Mouse (Mus musculus) hindbrain, embryonic 11.5 days (tissue): ENCODE measurements around the gene H2al1f. TPM values are rescaled to one million over a fixed set of nuclear protein-coding genes. Genes with fewer than 3 reads are reported as not detected.
"Not testable (repeated sequence)": the region's sequence is repeated elsewhere in the genome, so short reads cannot be mapped to it uniquely, and the experiment has no call there.

ENCODE experiments used
- ATAC-seq: fragments of 200-750 bp; cut with Nextera tagmentation; 2 replicates; pipeline ENCODE4 v1.8.0; 2017; ENCODE audit warnings: mild to moderate bottlenecking, moderate TSS enrichment, moderate library complexity; ENCODE audit not compliant: low FRiP score
- DNase-seq: peaks from one replicate; pipeline ENCODE4 v3.0.0-alpha.2; 2015; ENCODE audit warnings: low spot score
- H3K27ac ChIP-seq: fragments of 300-500 bp; sonication (generic); 2 replicates; pipeline ENCODE4 v1.5.1; 2014; ENCODE audit warnings: mild to moderate bottlenecking, low read depth, low read length
- H3K27me3 ChIP-seq: fragments of 300-500 bp; sonication (generic); 2 replicates; pipeline ENCODE4 v1.6.1; 2014; ENCODE audit warnings: mild to moderate bottlenecking, low read length, moderate library complexity, mixed read lengths; ENCODE audit not compliant: control insufficient read depth, insufficient read depth
- H3K36me3 ChIP-seq: fragments of 300-500 bp; sonication (generic); 2 replicates; pipeline ENCODE4 v1.6.1; 2014; ENCODE audit warnings: mild to moderate bottlenecking, low read length, moderate library complexity, mixed read lengths; ENCODE audit not compliant: control insufficient read depth, insufficient read depth
- H3K4me1 ChIP-seq: fragments of 300-500 bp; sonication (generic); replicated peaks from 2 replicates; pipeline ENCODE4 v1.6.1; 2014; ENCODE audit warnings: low read length, mixed read lengths; ENCODE audit not compliant: control insufficient read depth, insufficient read depth
- H3K4me2 ChIP-seq: fragments of 300-500 bp; sonication (generic); replicated peaks from 2 replicates; pipeline ENCODE4 v1.6.1; 2014; ENCODE audit warnings: mild to moderate bottlenecking, low read depth, low read length
- H3K4me3 ChIP-seq: fragments of 300-500 bp; sonication (generic); 2 replicates; pipeline ENCODE4 v1.5.1; 2014; ENCODE audit warnings: low read depth, low read length
- H3K9ac ChIP-seq: fragments of 300-500 bp; sonication (generic); 2 replicates; pipeline ENCODE4 v1.6.1; 2014; ENCODE audit warnings: low read depth, low read length
- H3K9me3 ChIP-seq: fragments of 300-500 bp; sonication (generic); 2 replicates; pipeline ENCODE4 v1.6.1; 2016; ENCODE audit warnings: low read length; ENCODE audit not compliant: control insufficient read depth
- WGBS: fragments of 180-500 bp; shearing (Covaris S2); extraction: QIAGEN DNeasy Blood & Tissue Kit; methylation state at CpG from one replicate; pipeline ENCODE4 v1.1.7; 2014; 5-methylcytosine and 5-hydroxymethylcytosine counted together
- polyA plus RNA-seq: library from polyadenylated mRNA; unstranded; fragments of >200 nt; fragmentation: Nextera tagmentation; extraction: Ambion mirVana; gene quantifications from 2 replicates; pipeline ENCODE4 v1.2.1, GENCODE M21; 2014

The H2al1f gene
- not detected in 2 replicates for polyA plus RNA-seq

- H3K4me3 ChIP-seq, H3K9me3 ChIP-seq, H3K27me3 ChIP-seq, H3K36me3 ChIP-seq, H3K27ac ChIP-seq, H3K9ac ChIP-seq, H3K4me2 ChIP-seq, H3K4me1 ChIP-seq, DNase-seq, ATAC-seq: not testable (repeated sequence)
- no CpG with 5 or more reads among the region's 6 CpGs for WGBS
These were observed at the start of gene H2al1f for GRCm38 (mm10) chrX:11314858-11315257. TSS of gene H2al1f (plus strand) at chrX:11315158.

DNA sequence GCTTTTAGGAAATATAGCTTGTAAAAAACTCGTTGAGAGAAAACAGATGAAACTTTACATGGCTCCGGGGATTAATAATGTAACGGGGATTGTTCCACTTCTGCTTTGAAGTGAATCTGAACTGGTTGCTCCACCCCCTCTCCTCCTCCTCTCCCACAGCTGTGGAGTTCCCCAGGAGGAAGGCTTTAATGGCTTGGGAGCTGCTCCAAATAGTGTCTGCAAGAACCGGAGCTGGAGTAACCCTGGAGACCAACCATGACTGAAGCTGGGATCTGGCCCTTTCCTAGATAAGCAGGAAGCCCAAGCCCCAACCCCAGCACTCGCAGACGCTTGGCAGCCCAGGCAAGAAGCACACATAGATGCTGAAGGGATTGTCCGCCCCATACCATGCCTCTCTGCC is 47.2 kb upstream of the H2al1f start:
- DNase-seq = no peak
- Histone ChIP-seq H3K27ac (no peak overlapping the region), H3K9me3 (no peaks in the 10 kb centered on the region), H3K4me3 (no peak overlapping the region), H3K4me2 (no peak overlapping the region), H3K27me3 (no peaks in the 10 kb centered on the region), H3K36me3 (no peaks in the 10 kb centered on the region), H3K9ac (no peak overlapping the region), H3K4me1 (no peaks in the 10 kb centered on the region)
- 74% methylated on average over 7 of the region's 7 CpGs for WGBS
- no peak for ATAC-seq

DNA sequence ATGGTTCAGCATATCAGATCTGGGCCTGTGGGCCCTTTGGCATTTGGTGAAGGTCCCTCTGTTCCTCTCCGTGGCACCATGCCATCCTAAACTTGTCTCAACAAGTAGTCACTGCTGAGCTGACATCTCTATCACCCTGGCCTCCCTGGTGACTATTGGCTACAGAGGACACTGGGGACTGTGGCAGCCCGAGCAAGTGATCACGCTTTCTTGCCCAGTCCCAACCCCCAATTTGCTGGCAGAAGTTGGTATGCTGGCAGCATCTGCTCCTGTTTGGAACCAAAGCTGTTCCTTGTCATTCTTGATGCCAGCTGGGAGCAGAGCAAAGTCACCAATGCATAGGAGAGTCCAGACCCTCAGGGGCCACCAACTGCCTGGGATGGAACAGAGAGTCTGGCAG is 45.9 kb upstream of the H2al1f start:
- no peaks in the 10 kb centered on the region for H3K27me3 ChIP-seq
- 91% methylated on average over 3 of the region's 3 CpGs for WGBS
- no peak overlapping the region for H3K4me3 ChIP-seq
- no peak overlapping the region for H3K9ac ChIP-seq
- no peaks in the 10 kb centered on the region for H3K9me3 ChIP-seq
- no peaks in the 10 kb centered on the region for H3K4me1 ChIP-seq
- DNase-seq (no peak), ATAC-seq (no peak)
- H3K4me2 ChIP-seq = no peak overlapping the region
- no peaks in the 10 kb centered on the region for H3K36me3 ChIP-seq
- no peak overlapping the region for H3K27ac ChIP-seq

DNA sequence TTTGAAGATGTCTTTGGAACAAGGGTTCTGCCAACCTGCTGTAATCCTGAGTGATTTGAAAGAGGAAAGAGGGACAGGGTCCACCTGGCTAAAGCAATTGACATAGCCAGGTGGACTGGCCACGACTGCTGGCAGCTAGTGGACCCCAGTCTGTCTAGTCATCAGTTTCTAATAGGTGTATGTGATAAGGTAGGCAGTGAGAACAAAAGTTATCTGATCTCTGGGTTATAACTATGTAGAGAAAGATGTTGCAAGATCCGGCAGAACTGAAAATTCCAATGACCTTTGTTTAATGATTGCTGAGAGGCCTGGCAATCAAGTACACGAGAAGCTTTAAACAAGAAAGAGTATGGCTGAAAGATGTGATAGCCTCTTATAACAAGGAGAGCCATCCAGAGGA is 41.8 kb upstream of the H2al1f start:
- Histone ChIP-seq H3K27me3 (no peaks in the 10 kb centered on the region), H3K4me3 (no peak overlapping the region), H3K36me3 (no peaks in the 10 kb centered on the region), H3K9ac (no peak overlapping the region), H3K4me2 (no peak overlapping the region), H3K9me3 (no peaks in the 10 kb centered on the region), H3K4me1 (no peaks in the 10 kb centered on the region), H3K27ac (no peak overlapping the region)
- no peak for DNase-seq
- WGBS = 72% methylated on average over 3 of the region's 3 CpGs
- no peak for ATAC-seq

DNA sequence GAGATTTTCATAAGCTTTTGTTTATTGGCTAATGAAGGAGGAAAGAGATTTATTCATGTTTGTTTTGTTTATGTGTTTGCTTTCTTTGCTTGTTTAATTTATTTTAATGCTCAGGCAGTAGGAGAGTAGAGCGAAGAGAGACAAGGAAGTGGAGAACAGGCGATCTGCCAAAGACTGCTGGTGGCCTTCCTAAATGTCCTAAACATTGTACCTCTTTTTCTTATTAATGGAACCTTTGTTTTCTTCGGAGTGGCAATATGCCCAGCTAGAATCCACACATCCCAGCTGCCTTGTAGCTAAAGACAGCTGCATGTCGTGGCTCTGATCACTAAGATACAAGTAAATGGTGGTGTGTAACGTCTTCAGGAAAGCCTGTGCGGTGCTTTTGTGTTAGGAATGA is 37.9 kb upstream of the H2al1f start:
- Histone ChIP-seq H3K4me2 (no peak overlapping the region), H3K36me3 (no peaks in the 10 kb centered on the region), H3K9me3 (no peaks in the 10 kb centered on the region), H3K4me3 (no peak overlapping the region), H3K27me3 (no peaks in the 10 kb centered on the region), H3K9ac (no peak overlapping the region), H3K27ac (no peak overlapping the region), H3K4me1 (no peaks in the 10 kb centered on the region)
- DNase-seq (no peak), ATAC-seq (no peak)
- 81% methylated on average over 6 of the region's 6 CpGs for WGBS

DNA sequence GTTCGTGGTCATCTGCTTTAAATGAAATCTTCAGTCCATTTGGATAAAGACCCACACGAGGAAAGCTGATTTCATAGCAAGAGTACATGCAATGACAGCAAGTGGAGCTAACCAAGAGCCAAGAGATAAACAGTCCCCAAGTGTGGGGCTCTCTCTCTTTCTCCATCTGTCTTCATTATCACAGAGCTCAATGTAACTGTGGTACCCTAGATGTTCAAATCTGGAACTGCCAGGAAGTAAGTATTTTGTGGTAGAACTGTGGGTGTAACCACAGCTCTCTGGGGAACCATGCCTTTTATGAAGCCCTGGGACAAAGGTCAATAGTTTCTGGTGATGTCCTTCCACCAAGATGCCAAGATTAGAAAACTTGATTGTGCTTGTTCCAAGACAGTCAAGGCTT is 34.2 kb upstream of the H2al1f start:
- no peaks in the 10 kb centered on the region for H3K9me3 ChIP-seq
- no peak overlapping the region for H3K9ac ChIP-seq
- ATAC-seq (no peak), DNase-seq (no peak)
- no peak overlapping the region for H3K4me3 ChIP-seq
- 73% methylated on average over 2 of the region's 2 CpGs for WGBS
- no peak overlapping the region for H3K27ac ChIP-seq
- no peak overlapping the region for H3K4me2 ChIP-seq
- H3K4me1 ChIP-seq = no peaks in the 10 kb centered on the region
- H3K36me3 ChIP-seq = no peaks in the 10 kb centered on the region
- no peaks in the 10 kb centered on the region for H3K27me3 ChIP-seq

- DNase-seq (no peak), ATAC-seq (no peak)
- 85% methylated on average over 14 of the region's 14 CpGs for WGBS
- H3K9ac ChIP-seq = no peak overlapping the region
- no peak overlapping the region for H3K27ac ChIP-seq
- H3K4me2 ChIP-seq = no peak overlapping the region
- no peak overlapping the region for H3K4me3 ChIP-seq
- H3K4me1 ChIP-seq = no peaks in the 10 kb centered on the region
- no peaks in the 10 kb centered on the region; the same call in 1 of the 2 replicates for H3K27me3 ChIP-seq
- H3K9me3 ChIP-seq = no peaks in the 10 kb centered on the region
- no peaks in the 10 kb centered on the region for H3K36me3 ChIP-seq
These were observed 26.6 kb upstream of the H2al1f start for GRCm38 (mm10) chrX:11288306-11288882.

GRCm38 (mm10) chrX:11289244-11289643 is 25.7 kb upstream of the H2al1f start:
- no peak overlapping the region for H3K27ac ChIP-seq
- DNase-seq (no peak), ATAC-seq (no peak)
- no peaks in the 10 kb centered on the region for H3K9me3 ChIP-seq
- 59% methylated on average over 4 of the region's 4 CpGs for WGBS
- no peaks in the 10 kb centered on the region; the same call in 1 of the 2 replicates for H3K27me3 ChIP-seq
- H3K9ac ChIP-seq = no peak overlapping the region
- H3K4me2 ChIP-seq = no peak overlapping the region
- H3K4me3 ChIP-seq = no peak overlapping the region
- H3K36me3 ChIP-seq = no peaks in the 10 kb centered on the region
- no peaks in the 10 kb centered on the region for H3K4me1 ChIP-seq

GRCm38 (mm10) chrX:11298957-11299356 is 16.0 kb upstream of the H2al1f start, which contains the start of gene H2al1a:
TSS of gene H2al1a (plus strand) at chrX:11299257.
- H3K4me3 ChIP-seq, ATAC-seq, H3K4me2 ChIP-seq, H3K36me3 ChIP-seq, H3K9ac ChIP-seq, H3K4me1 ChIP-seq, H3K27me3 ChIP-seq, DNase-seq, H3K27ac ChIP-seq, H3K9me3 ChIP-seq: not testable (repeated sequence)
- no CpG with 5 or more reads among the region's 3 CpGs for WGBS
